Mouse (Mus musculus) gastrocnemius, adult 18-20 months (tissue): Measurements from ENCODE around the gene Gm21903. TPM values are rescaled to one million over a fixed set of nuclear protein-coding genes. Genes with fewer than 3 reads are reported as not detected.
"Not testable (repeated sequence)": the region's sequence is repeated elsewhere in the genome, so short reads cannot be mapped to it uniquely, and the experiment has no call there.

Experiments used
- DNase-seq: peaks from one replicate; pipeline ENCODE4 v3.0.0; 2021; ENCODE audit warnings: low spot score
- long read RNA-seq, 2 experiments: library from polyadenylated mRNA; stranded (forward); transcript quantifications; one replicate each; pipeline ENCODE4 v2.0.0; 2021
- total RNA-seq, 2 experiments: library from RNA; stranded (reverse); gene quantifications; 2 replicates each; pipeline ENCODE4 v1.2.3; 2021

Gm21903 gene
- total RNA-seq, result not detected
- long read RNA-seq, experiment 1, result 0 reads
- long read RNA-seq, experiment 2, result 0 reads

DNA sequence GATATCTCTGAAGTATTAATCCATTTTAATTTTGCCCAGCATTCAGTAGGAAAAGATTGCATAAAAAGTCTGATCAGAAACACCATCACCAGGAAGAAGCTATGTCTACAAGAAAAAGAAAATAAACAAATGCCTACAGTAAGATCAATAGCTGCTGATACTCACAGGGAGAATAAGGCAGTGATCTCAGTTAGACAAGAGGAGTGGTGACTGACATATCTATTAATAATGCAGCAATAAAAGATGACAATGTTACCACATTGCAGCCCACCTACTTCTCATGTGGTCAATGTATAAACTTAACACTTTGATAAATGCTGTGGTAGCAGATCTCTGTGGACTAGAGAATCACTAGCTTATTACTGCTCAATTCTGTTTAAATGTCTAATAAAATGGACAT is at the start of gene Gm21903:
Gene Gm21903, minus strand, starts transcription at position 101 of the 400 bp plus-strand sequence.
- DNase-seq, result no peak

- DNase-seq, result no peak
Observed at GRCm38 (mm10) chr17:39076937-39077336, 33.8 kb upstream of the Gm21903 start, which contains the start of gene Esp23. Esp23 (minus strand) TSS chr17:39077037.

DNA sequence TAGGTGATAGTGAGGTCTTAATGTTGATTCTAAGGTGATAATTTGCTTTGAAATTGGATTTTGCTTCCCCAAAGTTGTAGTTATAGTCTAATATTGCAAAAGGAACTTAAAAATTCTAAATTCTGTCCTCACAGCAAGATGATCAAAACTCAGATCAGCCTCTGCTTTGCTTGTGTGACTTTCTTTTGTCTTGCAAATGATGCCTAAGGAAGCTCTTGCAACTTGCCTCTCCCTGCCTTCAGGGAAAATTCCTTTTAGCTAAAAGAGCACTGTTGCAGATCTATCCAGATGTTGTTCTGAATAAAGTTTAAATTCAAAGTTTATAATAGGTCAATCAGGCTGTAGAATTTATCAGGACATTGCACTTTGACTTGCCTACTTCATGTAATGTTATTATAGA is 20.5 kb upstream of the Gm21903 start:
- no peak for DNase-seq

GRCm38 (mm10) chr17:39036395-39036794 is 6.7 kb downstream of the Gm21903 start, which contains the start of gene Esp24:
Esp24 (plus strand) TSS chr17:39036695.
- not testable (repeated sequence) for DNase-seq

GRCm38 (mm10) chr17:39017184-39017583 is 26.0 kb downstream of the Gm21903 start:
- DNase-seq, result no peak

DNA sequence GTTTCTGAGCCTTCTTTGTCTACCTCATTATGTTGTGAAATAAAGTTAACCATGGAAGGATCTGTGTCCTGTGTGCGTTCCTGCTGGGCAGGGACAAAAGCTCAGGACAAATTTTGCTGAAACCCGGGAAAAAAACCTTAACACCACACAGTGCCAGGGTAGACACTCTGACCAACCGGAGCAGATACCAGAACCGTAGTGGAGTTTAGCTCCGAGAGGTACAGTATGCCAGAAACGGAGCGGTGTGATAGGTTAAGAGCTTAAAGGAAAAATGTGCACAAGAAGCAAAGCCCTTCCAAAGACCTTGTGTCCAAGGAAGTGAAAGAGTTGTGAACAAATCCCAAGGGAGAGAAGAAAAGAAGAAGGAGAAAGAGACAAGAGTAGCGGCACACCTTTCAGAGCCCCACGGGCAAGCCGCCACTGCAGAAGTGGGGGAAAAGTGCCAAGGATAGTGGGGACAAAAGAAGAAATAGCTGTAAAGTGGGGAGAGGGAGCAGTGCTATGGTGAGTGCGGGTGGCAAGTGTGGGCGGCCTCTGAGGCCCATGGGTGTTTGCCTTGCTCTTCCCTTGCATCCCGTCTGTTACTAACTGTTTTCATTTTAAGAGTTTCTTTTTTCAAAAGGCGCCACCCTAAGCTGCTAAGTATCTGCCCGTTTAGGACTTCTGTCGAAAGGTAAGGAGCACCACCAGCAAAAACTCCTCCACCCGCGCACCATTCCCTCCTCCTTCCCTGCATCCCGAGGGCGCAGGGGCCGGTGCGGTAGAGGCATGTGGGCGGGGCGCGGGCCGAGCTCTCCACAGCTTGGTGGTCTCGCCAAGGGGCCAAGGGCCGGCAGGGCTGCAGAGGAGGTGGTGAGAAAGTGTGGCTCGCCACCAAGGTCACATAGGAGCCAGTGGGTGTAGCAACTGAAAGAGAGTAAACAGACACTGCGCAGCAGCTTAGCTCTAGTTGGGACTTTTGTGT is 32.2 kb downstream of the Gm21903 start:
- no peak for DNase-seq

GRCm38 (mm10) chr17:39009846-39010245 is 33.3 kb downstream of the Gm21903 start:
- no peak for DNase-seq

Other genes with a start within 250 kb of the Gm21903 start
- gene Esp24, start 6.6 kb downstream of the Gm21903 start, total RNA-seq, result not detected
- gene Esp23, start 33.7 kb upstream of the Gm21903 start, total RNA-seq, result not detected
- not detected for gene Esp22, start 52.0 kb upstream of the Gm21903 start, total RNA-seq